Mouse (Mus musculus): ENCODE results near the gene Gch1.

Gch1 gene

GRCm38 (mm10) chr14:47188848-47189634, at the start of gene Gch1:
Gch1 (minus strand) TSS chr14:47189413.
- no peak for DNase-seq (ENCODE audit: extremely low spot score, low read depth, low spot score)

- no peak for DNase-seq (ENCODE audit: extremely low spot score, low read depth, low spot score)
These were observed 48.1 kb upstream of the Gch1 start for GRCm38 (mm10) chr14:47237286-47237685.

- no peak for DNase-seq (ENCODE audit: extremely low spot score, low read depth, low spot score)
These were observed 47.3 kb upstream of the Gch1 start for GRCm38 (mm10) chr14:47236491-47236890.

GRCm38 (mm10) chr14:47234526-47235250, 45.5 kb upstream of the Gch1 start:
- no peak for DNase-seq (ENCODE audit: extremely low spot score, low read depth, low spot score)

GRCm38 (mm10) chr14:47234032-47234431, 44.8 kb upstream of the Gch1 start:
- no peak for DNase-seq (ENCODE audit: extremely low spot score, low read depth, low spot score)

GRCm38 (mm10) chr14:47233602-47234001, 44.4 kb upstream of the Gch1 start:
- no peak for DNase-seq (ENCODE audit: extremely low spot score, low read depth, low spot score)

GRCm38 (mm10) chr14:47229796-47230376, 40.7 kb upstream of the Gch1 start:
- no peak for DNase-seq (ENCODE audit: extremely low spot score, low read depth, low spot score)

- DNase-seq (ENCODE audit: extremely low spot score, low read depth, low spot score) = no peak
These were observed 36.7 kb upstream of the Gch1 start for GRCm38 (mm10) chr14:47225931-47226330.

GRCm38 (mm10) chr14:47224476-47225325, 35.5 kb upstream of the Gch1 start:
- DNase-seq (ENCODE audit: extremely low spot score, low read depth, low spot score) = no peak

- no peak for DNase-seq (ENCODE audit: extremely low spot score, low read depth, low spot score)
These were observed 33.6 kb upstream of the Gch1 start for GRCm38 (mm10) chr14:47222631-47223450.

- DNase-seq (ENCODE audit: extremely low spot score, low read depth, low spot score) = no peak
These were observed 32.4 kb upstream of the Gch1 start for GRCm38 (mm10) chr14:47221567-47221966.

GRCm38 (mm10) chr14:47220231-47221025, 31.2 kb upstream of the Gch1 start:
- DNase-seq (ENCODE audit: extremely low spot score, low read depth, low spot score) = no peak

GRCm38 (mm10) chr14:47218766-47219606, 29.8 kb upstream of the Gch1 start:
- DNase-seq (ENCODE audit: extremely low spot score, low read depth, low spot score) = no peak

GRCm38 (mm10) chr14:47216541-47216940, 27.3 kb upstream of the Gch1 start:
- DNase-seq (ENCODE audit: extremely low spot score, low read depth, low spot score) = no peak

GRCm38 (mm10) chr14:47214367-47214766, 25.2 kb upstream of the Gch1 start:
- no peak for DNase-seq (ENCODE audit: extremely low spot score, low read depth, low spot score)

GRCm38 (mm10) chr14:47213305-47213704, 24.1 kb upstream of the Gch1 start:
- DNase-seq (ENCODE audit: extremely low spot score, low read depth, low spot score) = no peak

GRCm38 (mm10) chr14:47209669-47210164, 20.5 kb upstream of the Gch1 start:
- no peak for DNase-seq (ENCODE audit: extremely low spot score, low read depth, low spot score)

Measured in hindlimb bud, embryonic 11.5 days (tissue).